Mouse (Mus musculus) myocyte (in vitro differentiated cells): ENCODE results near the gene Lif.

Experiments
- POLR2A ChIP-seq: IDR thresholded peaks from one replicate; pipeline ENCODE4 v1.6.1; 2011; ENCODE audit warnings: low read depth, mild to moderate bottlenecking, control low read depth, moderate library complexity; ENCODE audit not compliant: insufficient read length
- TCF3 ChIP-seq: IDR thresholded peaks from one replicate; pipeline ENCODE4 v1.6.1; 2011; ENCODE audit warnings: low read depth, control low read depth; ENCODE audit not compliant: insufficient read length

- TF ChIP-seq TCF3 = no peak
- no peak for TF ChIP-seq POLR2A
These were observed 30.6 kb upstream of the Lif start for GRCm38 (mm10) chr11:4226569-4227325.
